Mouse (Mus musculus) C2C12 (cell line): ENCODE measurements around the gene Ctf1. TPM values are rescaled to one million over a fixed set of nuclear protein-coding genes. Genes with fewer than 3 reads are reported as not detected.

ENCODE experiments used
- H3K27me3 ChIP-seq: one replicate; pipeline ENCODE4 v1.6.1; 2011; ENCODE audit not compliant: control insufficient read depth, insufficient read depth, insufficient read length
- H3K36me3 ChIP-seq: one replicate; pipeline ENCODE4 v1.6.1; 2011; ENCODE audit not compliant: control insufficient read depth, insufficient read depth
- H3K4me3 ChIP-seq: one replicate; pipeline ENCODE4 v1.5.1; 2011; ENCODE audit warnings: mild to moderate bottlenecking, control low read depth; ENCODE audit not compliant: poor library complexity, insufficient read depth, severe bottlenecking
- H3K79me2 ChIP-seq: one replicate; pipeline ENCODE4 v1.6.1; 2011; ENCODE audit not compliant: control insufficient read depth, insufficient read depth
- H3K79me3 ChIP-seq: one replicate; pipeline ENCODE4 v1.6.1; 2011; ENCODE audit warnings: low read depth, control low read depth
- H3ac ChIP-seq: one replicate; pipeline ENCODE3; 2011; ENCODE audit warnings: low read depth; ENCODE audit not compliant: control insufficient read depth, insufficient read length
- CEBPB ChIP-seq: IDR thresholded peaks from one replicate; pipeline ENCODE4 v1.6.1; 2011; ENCODE audit warnings: low read depth, mild to moderate bottlenecking, control low read depth, moderate library complexity
- CTCF ChIP-seq: IDR thresholded peaks from one replicate; pipeline ENCODE4 v1.5.1; 2011; ENCODE audit not compliant: control insufficient read depth, insufficient read depth, insufficient read length
- FOSL1 ChIP-seq: IDR thresholded peaks from one replicate; pipeline ENCODE4 v1.8.0; 2011; ENCODE audit warnings: mild to moderate bottlenecking, low read length; ENCODE audit not compliant: poor library complexity, insufficient read depth, severe bottlenecking
- MAX ChIP-seq: IDR thresholded peaks from one replicate; pipeline ENCODE4 v1.6.1; 2011; ENCODE audit warnings: mild to moderate bottlenecking, control low read depth
- MYOD1 ChIP-seq: IDR thresholded peaks from one replicate; pipeline ENCODE4 v1.6.1; 2011; ENCODE audit warnings: low read depth; ENCODE audit not compliant: control insufficient read depth, insufficient read length
- MYOG ChIP-seq: IDR thresholded peaks from one replicate; pipeline ENCODE4 v1.6.1; 2011; ENCODE audit not compliant: control insufficient read depth, insufficient read length; ENCODE audit errors: extremely low read depth
- USF1 ChIP-seq: IDR thresholded peaks from one replicate; pipeline ENCODE4 v1.6.1; 2011; ENCODE audit warnings: low read depth, mild to moderate bottlenecking, control low read depth, moderate library complexity
- microRNA-seq: library from miRNA; unstranded; fragments of <30 nt; microRNA quantifications from one replicate; pipeline ENCODE4, GENCODE M21; 2019; ENCODE audit warnings: borderline microRNAs expressed
- polyA plus RNA-seq: library from polyadenylated mRNA; unstranded; fragments of >200 nt; fragmentation: generic; extraction: Trizol; gene quantifications from one replicate; pipeline ENCODE4 v1.2.1, GENCODE M21; 2012; ENCODE audit warnings: missing spikeins

Ctf1 gene
- polyA plus RNA-seq, 1 experiment: 9.2 TPM

DNA sequence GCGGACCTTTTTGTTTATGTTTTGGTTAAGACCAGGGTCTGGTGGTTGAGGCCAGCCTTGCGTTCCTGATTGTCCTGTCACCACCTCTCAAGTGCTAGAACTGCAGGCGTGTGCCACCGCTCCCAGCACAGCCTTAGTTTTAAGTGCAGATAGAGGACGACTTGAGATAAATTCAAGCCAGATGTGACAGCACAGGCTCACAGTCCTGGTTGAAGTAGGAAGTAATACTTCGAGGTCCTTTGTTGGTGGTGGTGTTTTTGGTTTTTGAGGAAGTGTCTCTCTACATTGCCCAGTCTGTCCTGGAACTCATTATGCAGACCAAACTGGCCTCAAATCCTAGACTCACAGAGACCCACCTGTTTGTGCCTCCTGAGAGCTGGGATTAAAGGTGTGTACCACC is 47.2 kb downstream of the Ctf1 start:
- Histone ChIP-seq H3K36me3 (peaks cover 35% of the 10 kb centered on the region), H3ac (no peak overlapping the region), H3K27me3 (no peaks in the 10 kb centered on the region), H3K4me3 (no peak overlapping the region), H3K79me2 (peaks cover 9% of the 10 kb centered on the region), H3K79me3 (no peaks in the 10 kb centered on the region)
- TF ChIP-seq MYOG: no peak
- no peak for TF ChIP-seq USF1
- TF ChIP-seq CTCF: no peak
- no peak for TF ChIP-seq CEBPB
- no peak for TF ChIP-seq MYOD1
- TF ChIP-seq MAX: no peak
- TF ChIP-seq FOSL1: no peak

DNA sequence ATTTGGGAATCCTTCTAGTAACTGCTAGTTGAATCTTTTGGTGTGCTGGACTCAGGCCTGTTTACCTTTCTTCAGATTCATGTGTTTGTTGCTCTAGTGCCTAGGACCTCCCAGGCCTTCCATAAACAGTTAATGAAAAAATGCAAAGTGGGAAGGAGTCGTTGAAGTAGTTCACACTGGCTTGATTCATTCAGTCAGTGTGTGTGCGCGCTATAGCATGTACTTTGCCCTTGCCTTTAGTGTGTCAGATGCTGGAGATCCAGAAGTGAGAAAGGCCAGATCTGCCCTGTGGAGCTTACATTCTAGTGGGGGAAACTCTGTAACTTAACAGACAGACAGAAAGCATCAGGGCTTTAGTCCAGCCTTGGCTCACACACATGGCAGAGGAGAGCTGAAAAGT is 47.9 kb downstream of the Ctf1 start:
- no peak overlapping the region for H3ac ChIP-seq
- H3K36me3 ChIP-seq: peaks cover 36% of the 10 kb centered on the region
- peaks cover 2% of the 10 kb centered on the region for H3K79me2 ChIP-seq
- H3K27me3 ChIP-seq: no peaks in the 10 kb centered on the region
- H3K79me3 ChIP-seq: no peaks in the 10 kb centered on the region
- TF ChIP-seq CTCF: no peak
- no peak for TF ChIP-seq MAX
- TF ChIP-seq FOSL1: no peak
- TF ChIP-seq MYOD1: no peak
- TF ChIP-seq USF1: no peak
- TF ChIP-seq MYOG: no peak
- no peak for TF ChIP-seq CEBPB
- H3K4me3 ChIP-seq: no peak overlapping the region

DNA sequence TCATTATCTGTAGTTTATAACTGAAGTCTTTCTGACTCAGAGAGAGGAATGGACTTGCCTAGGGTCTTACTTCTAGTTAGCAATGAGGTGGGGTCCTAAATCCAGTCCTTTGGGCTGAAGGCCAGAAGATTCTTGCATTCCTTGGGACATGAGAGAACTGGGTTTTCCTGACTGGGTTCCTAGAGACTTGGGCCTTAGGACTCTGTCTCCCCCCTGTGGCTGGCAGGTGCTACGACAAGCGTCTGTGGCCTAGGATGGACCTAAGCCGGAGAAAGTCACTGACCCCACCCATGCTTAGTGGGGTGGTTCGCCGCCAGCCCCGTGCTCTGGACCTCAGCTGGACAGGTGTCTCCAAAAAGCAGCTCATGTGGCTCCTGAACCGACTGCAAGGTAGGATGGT is 48.5 kb downstream of the Ctf1 start:
- no peaks in the 10 kb centered on the region for H3K79me3 ChIP-seq
- no peaks in the 10 kb centered on the region for H3K79me2 ChIP-seq
- no peak overlapping the region for H3K4me3 ChIP-seq
- H3ac ChIP-seq: no peak overlapping the region
- TF ChIP-seq MYOG (no peak), CTCF (peak; percentile 74), CEBPB (no peak)
- H3K36me3 ChIP-seq: peaks cover 42% of the 10 kb centered on the region
- H3K27me3 ChIP-seq: no peaks in the 10 kb centered on the region

DNA sequence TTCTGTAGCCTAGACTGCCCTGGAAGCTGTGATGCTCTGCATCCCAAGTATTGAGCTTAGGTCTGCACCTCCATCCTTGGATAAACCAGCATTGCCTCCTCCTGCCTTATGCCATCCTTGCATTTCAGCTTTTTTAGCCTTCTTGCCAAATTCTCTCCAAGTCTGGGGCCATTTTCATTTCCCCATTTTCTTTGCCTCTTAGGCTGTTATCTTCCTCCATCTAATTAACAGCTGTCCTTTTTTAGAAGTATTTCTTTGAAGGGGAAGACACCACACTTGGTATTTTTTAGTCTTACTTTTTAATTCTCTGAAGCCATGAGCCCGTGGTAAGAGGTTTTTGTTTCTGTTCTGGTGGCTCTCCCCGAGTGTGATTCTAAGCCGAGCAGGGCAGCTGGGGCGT is 51.1 kb downstream of the Ctf1 start:
- Histone ChIP-seq H3K27me3 (no peaks in the 10 kb centered on the region), H3K79me2 (no peaks in the 10 kb centered on the region), H3K79me3 (no peaks in the 10 kb centered on the region), H3K36me3 (peaks cover 43% of the 10 kb centered on the region), H3K4me3 (no peak overlapping the region), H3ac (no peak overlapping the region)
- TF ChIP-seq MYOG: no peak
- TF ChIP-seq USF1: no peak
- TF ChIP-seq CTCF: no peak
- TF ChIP-seq MAX: no peak
- no peak for TF ChIP-seq CEBPB
- TF ChIP-seq MYOD1: no peak
- TF ChIP-seq FOSL1: no peak

DNA sequence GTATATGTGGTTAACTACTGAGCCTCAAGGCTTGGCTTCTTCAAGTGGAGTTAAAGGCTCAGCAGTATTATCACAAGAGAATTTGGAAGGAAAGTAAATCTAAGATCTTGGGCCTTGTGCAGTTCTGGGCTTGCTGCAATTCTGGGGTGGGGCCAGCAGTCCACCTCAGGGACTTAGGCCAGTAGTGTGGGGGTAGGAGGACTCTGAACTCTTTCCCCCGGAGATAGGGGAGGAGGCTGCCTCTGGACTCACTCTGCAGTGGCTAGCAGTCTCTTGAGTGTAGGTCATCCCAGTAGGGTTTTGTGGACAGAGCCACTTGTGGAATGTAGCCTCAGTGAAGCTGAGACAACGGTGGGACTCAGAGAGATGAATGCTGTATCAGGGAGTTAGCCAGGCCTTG is 53.2 kb downstream of the Ctf1 start:
- peaks cover 7% of the 10 kb centered on the region for H3K79me2 ChIP-seq
- peaks cover 43% of the 10 kb centered on the region for H3K36me3 ChIP-seq
- no peak for TF ChIP-seq USF1
- no peak for TF ChIP-seq MYOG
- no peak for TF ChIP-seq CTCF
- no peak for TF ChIP-seq MAX
- TF ChIP-seq FOSL1: no peak
- no peak for TF ChIP-seq MYOD1
- no peak for TF ChIP-seq CEBPB
- no peaks in the 10 kb centered on the region for H3K79me3 ChIP-seq
- no peak overlapping the region for H3K4me3 ChIP-seq
- H3ac ChIP-seq: no peak overlapping the region
- no peaks in the 10 kb centered on the region for H3K27me3 ChIP-seq

DNA sequence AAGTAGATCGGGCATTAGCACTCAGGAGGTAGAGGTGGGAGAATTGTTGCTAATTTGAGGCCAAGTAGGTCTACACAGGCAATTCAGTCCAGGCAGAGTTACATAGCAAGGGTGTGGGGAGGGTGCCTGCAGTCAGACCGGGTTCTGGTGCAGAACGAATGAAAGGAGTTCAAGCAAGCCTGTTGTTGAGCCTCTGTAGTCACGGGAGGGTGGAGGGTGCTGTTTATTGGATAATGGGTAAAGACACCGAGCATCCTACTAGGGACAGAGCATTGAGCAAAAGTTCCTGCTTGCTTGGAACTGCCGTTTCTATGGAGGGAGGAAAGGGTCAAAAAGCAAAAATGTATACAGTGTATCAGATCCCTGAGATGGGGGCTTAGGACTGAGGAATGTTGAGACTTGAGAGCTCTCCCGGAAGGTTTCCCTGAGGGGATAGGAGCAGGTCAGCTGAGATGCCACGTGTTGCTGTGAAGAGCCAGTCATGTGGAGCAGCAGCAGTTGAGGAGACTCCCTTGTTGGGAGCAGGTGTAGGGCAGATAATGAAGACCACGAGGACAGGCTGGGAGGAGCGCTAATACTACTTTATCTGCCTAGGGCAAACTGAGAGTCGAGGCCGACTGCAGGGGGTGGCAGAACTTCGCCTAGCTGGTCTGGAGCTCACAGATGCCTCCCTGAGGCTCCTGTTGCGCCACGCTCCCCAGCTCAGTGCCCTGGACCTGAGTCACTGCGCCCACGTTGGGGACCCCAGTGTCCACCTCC is 54.5 kb downstream of the Ctf1 start:
- Histone ChIP-seq H3K4me3 (no peak overlapping the region), H3ac (no peak overlapping the region), H3K79me2 (peaks cover 12% of the 10 kb centered on the region), H3K36me3 (peaks cover 37% of the 10 kb centered on the region), H3K79me3 (no peaks in the 10 kb centered on the region), H3K27me3 (no peaks in the 10 kb centered on the region)
- TF ChIP-seq FOSL1 (no peak), MYOG (no peak), CEBPB (no peak), USF1 (no peak), MYOD1 (no peak), MAX (no peak), CTCF (no peak)

Small RNAs within 50 kb of the gene (microRNA-seq; reads per million reads assigned to microRNA genes)
- gene Mir762: not detected

Other genes with a start within 250 kb of the Ctf1 start
- 20.9 TPM for gene Fbrs, start 233.5 kb upstream of the Ctf1 start, polyA plus RNA-seq
- 24.1 TPM for gene Srcap, start 200.8 kb upstream of the Ctf1 start, polyA plus RNA-seq
- gene Gm42715, start 193.2 kb upstream of the Ctf1 start, polyA plus RNA-seq: 14.9 TPM
- not detected for gene Tmem265, start 151.3 kb upstream of the Ctf1 start, polyA plus RNA-seq
- 21.1 TPM for gene Phkg2, start 139.4 kb upstream of the Ctf1 start, polyA plus RNA-seq
- 4.2 TPM for gene Ccdc189, start 124.1 kb upstream of the Ctf1 start, polyA plus RNA-seq
- gene Rnf40, start 124.0 kb upstream of the Ctf1 start, polyA plus RNA-seq: 29.7 TPM
- gene Zfp629, start 96.9 kb upstream of the Ctf1 start, polyA plus RNA-seq: 5.2 TPM
- 132 TPM for gene Bcl7c, start 3.8 kb upstream of the Ctf1 start, polyA plus RNA-seq
- gene Ctf2, start 19.4 kb downstream of the Ctf1 start, polyA plus RNA-seq: 0.13 TPM
- gene Fbxl19, start 31.8 kb downstream of the Ctf1 start, polyA plus RNA-seq: 26.9 TPM
- gene Orai3, start 57.1 kb downstream of the Ctf1 start, polyA plus RNA-seq: 15.0 TPM
- 20.9 TPM for gene Setd1a, start 63.9 kb downstream of the Ctf1 start, polyA plus RNA-seq
- gene Gm49388, start 72.9 kb downstream of the Ctf1 start, polyA plus RNA-seq: 1.4 TPM
- gene Hsd3b7, start 87.9 kb downstream of the Ctf1 start, polyA plus RNA-seq: 8.3 TPM
- gene Stx4a, start 111.6 kb downstream of the Ctf1 start, polyA plus RNA-seq: 50.8 TPM
- 0.01 TPM for gene Stx1b, start 111.8 kb downstream of the Ctf1 start, polyA plus RNA-seq
- gene Zfp646, start 163.5 kb downstream of the Ctf1 start, polyA plus RNA-seq: 15.2 TPM
- gene Zfp668, start 164.1 kb downstream of the Ctf1 start, polyA plus RNA-seq: 12.1 TPM
- 0.50 TPM for gene Prss53, start 178.2 kb downstream of the Ctf1 start, polyA plus RNA-seq
- not detected for gene Gm21974, start 182.7 kb downstream of the Ctf1 start, polyA plus RNA-seq
- gene Vkorc1, start 182.9 kb downstream of the Ctf1 start, polyA plus RNA-seq: 82.3 TPM
- 52.4 TPM for gene Bckdk, start 191.3 kb downstream of the Ctf1 start, polyA plus RNA-seq
- 18.7 TPM for gene Kat8, start 199.8 kb downstream of the Ctf1 start, polyA plus RNA-seq
- gene Prss8, start 217.4 kb downstream of the Ctf1 start, polyA plus RNA-seq: not detected
- 4.7 TPM for gene Prss36, start 234.0 kb downstream of the Ctf1 start, polyA plus RNA-seq